Mouse (Mus musculus) embryo, embryonic 9.5 days (tissue): ENCODE results near the gene 6330409D20Rik.
A peak's percentile ranks its signal among the peaks of the same experiment; 100 is the strongest.

Experiments
- DNase-seq: peaks from one replicate; pipeline ENCODE4 v3.0.0-alpha.2; 2017; ENCODE audit errors: extremely low spot score

Gene 6330409D20Rik

DNA sequence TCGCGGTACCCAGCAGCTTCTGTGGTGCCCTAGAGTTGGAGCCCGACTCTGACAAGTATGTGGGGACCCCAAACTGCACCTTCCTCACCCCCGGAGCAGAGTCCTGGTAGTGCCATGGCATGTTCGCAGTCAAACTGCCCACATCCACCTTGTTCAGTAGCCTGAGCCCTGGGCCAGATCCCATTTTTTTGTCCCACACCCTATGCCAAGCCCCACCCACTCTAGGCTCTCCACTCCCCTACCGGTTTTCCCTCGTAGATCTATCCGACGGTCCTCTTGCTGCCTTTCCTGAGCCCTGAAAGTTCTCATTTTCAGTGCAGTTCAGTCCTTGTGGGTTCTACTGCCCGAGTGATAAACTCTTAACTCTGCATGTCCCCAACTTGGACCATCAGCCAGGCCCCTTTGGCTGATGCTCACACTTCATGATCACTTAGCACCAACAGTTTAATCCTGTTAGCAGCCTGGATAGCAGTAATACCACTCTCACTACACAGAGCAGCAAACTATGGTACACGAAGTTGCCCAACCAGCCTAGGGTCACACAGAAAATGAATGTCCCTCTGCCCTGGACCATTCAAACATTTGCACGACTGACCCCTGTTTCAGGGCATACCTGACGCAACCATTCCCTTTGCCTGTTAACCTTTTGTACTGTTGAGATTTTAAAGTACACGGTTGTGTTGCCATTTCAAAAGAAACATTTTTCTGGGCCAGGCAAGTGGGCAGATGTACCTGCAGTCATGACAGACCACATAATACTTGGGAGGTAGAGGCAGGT is 39.7 kb downstream of the 6330409D20Rik start:
- DNase-seq = no peak

DNA sequence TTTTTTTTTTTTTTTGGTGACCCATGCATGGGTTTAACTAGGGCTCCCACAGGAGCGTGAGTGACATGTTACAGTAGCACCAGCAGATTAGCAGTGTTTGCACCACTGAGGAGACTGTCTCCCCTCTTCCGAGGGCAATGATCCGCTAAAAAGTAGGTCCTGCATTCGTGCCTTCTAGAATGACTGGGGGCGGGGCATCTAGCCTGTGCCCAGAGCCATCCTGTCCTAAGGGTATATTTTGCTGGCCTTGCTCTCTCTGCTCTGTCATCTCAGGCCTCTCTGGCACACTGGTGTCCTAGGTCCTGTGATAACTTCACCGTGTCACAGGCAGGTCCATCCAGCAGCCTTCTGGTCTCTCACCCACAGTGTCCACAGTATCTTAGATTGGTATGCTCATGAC is 41.1 kb downstream of the 6330409D20Rik start:
- DNase-seq = no peak

DNA sequence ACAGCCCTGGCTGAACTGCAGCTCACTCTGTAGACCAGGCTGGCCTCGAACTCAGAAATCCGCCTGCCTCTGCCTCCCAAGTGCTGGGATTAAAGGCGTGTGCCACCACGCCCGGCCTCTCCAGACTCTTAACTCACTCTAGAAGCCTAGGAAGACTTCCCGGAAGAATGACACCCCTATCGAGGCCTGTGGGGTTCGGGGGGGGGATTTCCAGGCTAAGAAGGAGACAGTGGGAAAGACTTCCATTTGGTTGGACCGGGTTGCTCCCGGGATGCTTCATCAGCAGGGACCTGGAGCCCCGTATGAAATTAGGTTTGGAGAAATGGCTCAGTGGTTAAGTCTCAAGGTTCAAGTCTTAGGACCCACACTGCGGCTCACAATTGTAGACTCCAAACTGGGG is 46.1 kb downstream of the 6330409D20Rik start:
- DNase-seq = no peak

DNA sequence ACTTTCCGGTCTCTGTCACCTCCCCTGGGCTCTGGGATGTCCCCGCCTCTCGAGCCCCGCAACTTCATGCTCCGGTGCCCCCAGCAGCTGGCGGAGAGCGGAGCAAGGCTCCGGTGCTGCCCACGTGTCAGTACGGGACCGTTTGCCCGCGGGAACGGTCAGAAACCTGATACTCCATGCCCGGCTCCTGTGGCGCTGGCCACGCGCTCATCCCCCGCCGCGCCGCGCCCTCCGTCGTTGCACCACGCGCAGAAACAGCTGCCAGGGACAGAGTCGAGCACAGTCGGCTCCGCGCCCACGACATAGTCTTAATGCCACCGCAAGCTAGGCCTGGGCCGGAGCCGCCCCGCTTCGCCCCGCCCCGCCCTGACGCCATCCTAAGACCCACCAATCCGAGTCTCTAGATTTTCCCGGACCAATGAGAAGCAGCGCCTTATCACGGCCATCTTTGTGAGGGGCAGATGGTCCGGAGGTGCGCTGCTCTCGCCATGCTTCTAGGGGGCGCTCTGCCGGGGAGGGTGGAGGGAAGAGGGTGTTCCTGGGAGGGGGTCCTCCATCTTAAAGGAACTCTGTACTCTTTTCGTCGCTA is 46.9 kb downstream of the 6330409D20Rik start:
- DNase-seq = peak; percentile 98

DNA sequence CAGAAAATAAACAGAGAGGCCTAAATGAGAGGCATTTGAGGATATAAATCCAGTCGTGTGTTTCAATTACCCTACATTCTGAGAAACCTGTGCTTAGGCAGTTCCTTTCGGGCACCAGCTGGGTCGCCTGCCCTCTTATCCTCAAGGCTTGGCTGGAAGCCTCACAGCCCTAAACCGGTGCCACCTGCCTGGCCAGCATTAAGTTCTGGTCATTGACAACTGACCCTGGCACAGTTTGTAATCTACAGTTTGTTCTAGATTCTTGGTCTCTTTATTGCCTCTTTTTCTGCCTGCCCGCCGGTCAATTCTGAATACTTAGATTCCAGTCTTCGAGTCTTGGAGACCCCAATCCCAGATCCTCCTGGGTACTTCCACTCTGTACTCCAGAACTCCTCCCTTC is 47.5 kb downstream of the 6330409D20Rik start:
- DNase-seq = no peak

DNA sequence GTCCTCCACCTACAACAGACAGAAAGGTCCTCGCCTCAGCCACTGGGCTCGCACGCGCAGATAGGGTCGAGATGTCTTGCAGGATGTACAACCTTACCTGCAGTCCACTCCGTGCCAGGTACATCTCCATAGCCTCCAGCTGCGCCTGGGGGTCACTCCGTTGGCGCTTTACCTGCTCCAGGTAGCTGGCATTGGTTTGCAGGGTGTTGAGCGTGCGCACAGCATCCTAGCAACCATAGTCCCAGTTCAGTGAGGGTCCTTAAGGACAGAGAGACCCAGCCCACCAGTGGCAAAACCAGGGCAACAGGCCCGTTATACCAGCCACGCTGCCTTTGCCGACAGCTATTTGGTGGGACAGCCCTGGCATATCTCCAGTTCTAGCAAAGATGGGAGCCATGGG is 48.3 kb downstream of the 6330409D20Rik start:
- DNase-seq = no peak

DNA sequence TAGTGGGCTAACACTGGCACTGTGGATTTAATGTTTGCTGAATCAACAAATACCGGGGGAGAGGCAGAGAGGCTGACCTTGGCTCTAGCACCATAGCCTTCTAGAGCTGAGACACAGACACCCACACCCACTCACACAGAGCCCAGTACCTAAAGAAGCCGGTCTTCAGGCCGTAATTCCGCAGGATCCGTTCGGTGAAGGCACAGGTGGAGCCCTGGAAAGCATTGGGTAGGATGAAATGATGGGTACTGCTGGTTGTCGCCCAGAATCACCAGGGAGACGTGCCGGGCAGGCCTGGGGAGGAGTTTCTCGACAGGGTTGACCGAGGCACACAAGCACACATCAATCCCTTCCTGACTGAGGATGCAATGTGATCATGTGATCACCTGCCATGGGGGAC is 49.8 kb downstream of the 6330409D20Rik start:
- no peak for DNase-seq

DNA sequence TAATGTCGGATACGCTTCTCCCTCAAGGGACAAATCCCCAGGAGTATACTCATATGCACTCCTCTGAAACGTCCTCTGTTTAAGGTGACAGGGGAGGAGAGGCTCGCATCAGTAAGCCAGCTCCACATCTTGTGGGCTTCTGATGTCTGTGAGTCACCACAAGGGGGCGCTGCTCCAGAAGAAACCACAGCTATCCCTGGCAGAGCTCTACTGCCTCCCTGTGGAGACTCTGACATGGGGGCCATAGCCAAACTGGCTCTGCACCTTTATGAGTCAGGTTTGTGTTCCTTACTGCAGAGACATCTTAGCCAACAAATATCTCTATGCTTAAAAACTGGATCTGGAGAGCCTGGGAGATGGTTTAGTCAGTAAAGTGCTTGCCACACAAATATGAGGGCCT is 51.4 kb downstream of the 6330409D20Rik start:
- peak; percentile 82 for DNase-seq

DNA sequence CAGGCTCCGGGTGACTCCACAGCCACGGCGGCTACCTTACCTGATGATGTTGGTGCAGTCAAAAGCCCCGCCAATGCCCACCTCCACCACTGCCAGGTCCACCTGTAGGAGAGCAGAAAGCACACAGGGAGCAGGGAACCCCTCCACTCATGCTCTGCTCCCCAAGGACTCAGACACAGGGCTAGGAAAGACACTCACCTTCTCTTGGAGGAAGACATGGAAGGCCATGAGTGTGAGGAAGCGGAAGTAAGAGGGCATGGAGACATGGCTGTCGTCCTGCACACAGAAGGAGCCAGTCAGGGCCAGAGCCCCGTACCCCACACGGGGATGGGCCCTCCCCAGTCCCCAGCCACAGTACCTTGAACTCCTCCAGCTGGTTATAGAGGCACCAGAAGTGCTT is 53.3 kb downstream of the 6330409D20Rik start:
- DNase-seq = no peak

DNA sequence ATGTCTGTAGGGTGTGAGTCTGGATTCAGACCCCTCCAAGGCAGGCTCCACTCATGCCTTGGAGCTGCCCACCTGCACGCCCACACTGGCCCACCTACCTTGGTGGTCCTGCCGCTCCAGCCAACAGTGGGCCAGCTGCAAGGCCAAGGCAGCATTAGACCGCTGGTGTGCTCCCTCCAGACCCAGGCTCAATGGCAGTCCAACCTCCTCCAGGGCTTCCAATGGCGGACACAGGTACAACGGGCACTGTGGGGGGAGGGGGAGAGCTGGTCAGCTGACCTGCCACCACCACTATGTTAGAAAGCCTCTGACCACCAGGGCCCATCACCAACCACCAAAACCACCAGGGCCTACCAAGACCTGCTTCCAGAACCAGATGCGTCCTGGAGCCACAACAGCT is 54.2 kb downstream of the 6330409D20Rik start:
- DNase-seq = no peak

DNA sequence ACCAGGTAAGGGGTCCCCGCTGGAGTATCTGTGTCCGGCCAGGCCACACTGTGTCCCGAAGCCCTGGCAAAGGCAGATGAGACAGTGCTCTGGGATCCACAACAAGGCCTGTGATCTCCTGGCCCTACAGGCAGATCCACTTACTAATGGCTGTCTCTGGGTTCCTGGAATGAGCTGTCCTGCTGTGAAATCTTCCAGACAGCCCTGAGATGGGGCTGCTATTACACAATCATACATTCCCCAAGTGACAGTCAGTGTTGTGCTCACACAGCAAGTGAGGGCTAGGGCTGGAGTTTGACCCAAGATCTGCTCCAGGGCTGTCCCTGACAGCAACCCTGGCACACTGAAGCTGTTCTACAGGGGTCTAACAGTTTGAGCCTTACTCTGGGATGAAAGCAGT is 55.0 kb downstream of the 6330409D20Rik start:
- DNase-seq = no peak

DNA sequence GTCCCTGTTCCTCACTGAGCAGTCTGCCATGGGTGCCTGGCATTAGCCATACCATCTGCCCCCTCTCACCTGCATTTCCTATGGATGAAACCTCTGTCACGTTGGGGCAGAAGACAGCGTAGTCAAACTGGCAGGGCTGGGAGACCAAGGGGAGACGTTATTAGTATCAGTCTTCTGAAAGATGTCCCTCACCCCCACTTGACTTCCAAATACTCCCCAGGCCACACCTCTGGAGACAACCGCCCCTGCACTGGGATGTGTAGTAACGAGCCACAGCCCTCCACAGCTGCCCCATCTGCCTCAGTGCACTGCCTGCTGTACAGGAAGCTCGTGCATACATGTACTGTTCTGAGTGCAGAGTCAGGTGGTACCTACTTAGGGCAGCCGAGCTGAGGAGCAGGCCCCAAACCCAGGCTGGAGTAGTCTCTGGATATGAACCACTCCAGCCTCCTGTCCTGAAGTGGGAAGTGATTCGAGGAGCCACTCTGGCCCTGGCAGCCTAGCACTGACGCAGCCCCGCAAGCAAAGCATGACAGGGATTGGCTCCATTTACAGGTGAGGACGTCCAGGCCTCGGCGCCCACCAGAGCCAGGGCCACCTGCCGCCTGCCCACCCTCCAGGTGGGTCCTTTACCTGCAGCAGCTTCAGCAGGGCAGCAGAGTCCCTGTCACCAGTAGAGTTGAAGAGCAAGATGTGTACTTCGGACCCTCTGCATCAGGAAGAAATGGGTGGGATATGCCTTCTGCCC is 56.0 kb downstream of the 6330409D20Rik start:
- no peak for DNase-seq

DNA sequence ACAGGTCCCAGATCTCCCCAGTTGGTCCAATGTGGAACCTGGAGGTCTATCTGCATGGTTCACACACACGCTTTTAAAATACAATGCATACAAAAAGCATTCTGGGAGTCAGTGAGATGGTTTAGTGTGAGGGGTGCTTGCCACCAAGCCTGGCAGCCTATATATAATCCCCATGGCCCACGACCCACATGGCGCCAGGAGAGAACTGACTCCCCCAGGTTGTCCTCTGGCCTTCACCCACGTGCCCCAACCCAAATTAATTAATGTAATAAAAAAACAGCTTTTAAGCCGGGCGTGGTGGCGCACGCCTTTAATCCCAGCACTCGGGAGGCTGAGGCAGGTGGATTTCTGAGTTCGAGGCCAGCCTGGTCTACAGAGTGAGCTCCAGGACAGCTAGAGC is 57.1 kb downstream of the 6330409D20Rik start:
- no peak for DNase-seq

DNA sequence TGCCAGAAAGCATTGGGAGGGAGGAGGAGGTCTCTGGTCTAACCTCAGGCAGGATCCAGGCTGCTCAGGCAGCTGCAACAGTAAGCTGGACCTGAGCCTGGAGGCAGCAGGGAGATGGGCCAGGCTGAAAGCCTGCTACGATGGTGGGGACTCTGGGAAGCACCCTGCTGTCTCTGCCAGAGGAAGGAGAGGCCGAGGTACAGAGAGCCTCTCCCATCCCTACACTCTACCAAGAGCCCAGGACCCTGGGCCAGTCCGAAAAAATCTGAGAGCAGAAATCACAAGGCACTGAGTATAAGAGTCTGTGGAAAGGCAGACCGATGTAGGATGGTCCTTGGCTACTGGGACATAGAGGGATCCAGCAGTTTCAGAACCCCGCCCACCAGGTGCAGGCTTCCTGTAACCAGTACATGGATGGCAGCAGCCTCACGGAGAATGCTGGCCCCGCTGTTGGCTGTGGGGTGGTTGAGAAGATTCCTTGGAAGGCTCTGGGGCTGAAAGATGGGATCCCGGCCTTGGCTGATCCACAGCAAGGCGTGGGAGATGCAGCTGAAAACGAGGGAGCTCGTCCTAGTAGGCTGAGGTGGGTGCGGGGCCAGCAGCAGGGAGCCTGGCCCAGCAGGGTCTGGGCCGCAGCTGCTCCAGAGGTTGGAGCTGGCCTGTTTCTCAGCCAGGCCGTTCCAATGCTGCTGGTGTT is 57.9 kb downstream of the 6330409D20Rik start:
- DNase-seq = no peak
